Mouse (Mus musculus): ENCODE data around the gene 1700003E16Rik. TPM values are rescaled to one million over a fixed set of nuclear protein-coding genes. Genes with fewer than 3 reads are reported as not detected.

The 1700003E16Rik gene
- polyA plus RNA-seq, 1 experiment from 2014 or later, result 0.96 TPM

DNA sequence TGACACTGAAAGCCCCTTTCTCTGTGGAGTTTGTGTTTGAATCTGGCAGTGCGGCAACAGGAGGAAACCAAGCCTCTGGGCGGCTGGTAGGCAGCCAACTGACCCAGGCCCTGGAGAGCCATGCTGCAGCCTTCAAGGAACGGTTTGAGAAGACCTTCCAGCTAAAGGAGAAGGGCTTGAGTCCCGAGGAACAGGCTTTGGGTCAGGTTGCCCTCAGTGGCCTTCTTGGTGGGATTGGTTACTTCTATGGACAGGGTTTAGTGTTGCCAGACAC lies 39.1 kb upstream of the 1700003E16Rik start:
- Histone ChIP-seq H3K9me3 (ENCODE audit: control insufficient read depth, low read length) (no peaks in the 10 kb centered on the region), H3K27me3 (ENCODE audit: control insufficient read depth, insufficient read depth, low read length) (no peaks in the 10 kb centered on the region), H3K27ac (ENCODE audit: low read depth, low read length) (no peak overlapping the region), H3K36me3 (ENCODE audit: control insufficient read depth, insufficient read depth, low read length) (peaks cover 32% of the 10 kb centered on the region), H3K4me3 (ENCODE audit: low read length) (0 out of 2 replicates have a peak overlapping the region, but pooled peaks have one; percentile 4), H3K4me2 (replicated peaks; ENCODE audit: low read depth, low read length) (no peak overlapping the region), H3K9ac (ENCODE audit: low read depth, low read length) (0 out of 2 replicates have a peak overlapping the region, but pooled peaks have one; percentile 93), H3K4me1 (ENCODE audit: control insufficient read depth, insufficient read depth, low read length) (peaks cover 28% of the 10 kb centered on the region)
- ATAC-seq (ENCODE audit: low FRiP score, low TSS enrichment), result no peak
- WGBS, result 88% methylated on average over 4 of the region's 4 CpGs

DNA sequence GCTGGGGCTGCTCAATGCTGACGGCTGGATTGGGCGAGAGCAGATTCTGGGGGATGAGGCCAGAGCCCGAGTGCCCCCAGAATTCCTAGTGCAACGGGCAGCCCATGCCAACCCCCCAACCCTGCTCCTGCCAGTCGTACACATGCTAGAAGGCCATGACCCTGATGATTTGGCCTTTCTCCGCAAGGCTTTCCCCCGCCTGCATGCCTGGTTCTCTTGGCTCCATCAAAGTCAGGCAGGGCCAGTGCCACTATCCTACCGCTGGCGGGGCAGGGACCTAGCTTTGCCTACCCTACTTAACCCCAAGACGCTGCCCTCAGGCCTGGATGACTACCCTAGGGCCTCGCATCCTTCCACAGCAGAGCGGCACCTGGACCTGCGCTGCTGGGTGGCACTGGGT lies 38.6 kb upstream of the 1700003E16Rik start:
- Histone ChIP-seq H3K9me3 (ENCODE audit: control insufficient read depth, low read length) (no peaks in the 10 kb centered on the region), H3K4me2 (replicated peaks; ENCODE audit: low read depth, low read length) (no peak overlapping the region), H3K9ac (ENCODE audit: low read depth, low read length) (no peak overlapping the region), H3K27me3 (ENCODE audit: control insufficient read depth, insufficient read depth, low read length) (no peaks in the 10 kb centered on the region), H3K4me1 (ENCODE audit: control insufficient read depth, insufficient read depth, low read length) (peaks cover 33% of the 10 kb centered on the region), H3K27ac (ENCODE audit: low read depth, low read length) (no peak overlapping the region), H3K36me3 (ENCODE audit: control insufficient read depth, insufficient read depth, low read length) (peaks cover 32% of the 10 kb centered on the region), H3K4me3 (ENCODE audit: low read length) (no peak overlapping the region)
- no peak for ATAC-seq (ENCODE audit: low FRiP score, low TSS enrichment)
- 85% methylated on average over 13 of the region's 13 CpGs for WGBS

DNA sequence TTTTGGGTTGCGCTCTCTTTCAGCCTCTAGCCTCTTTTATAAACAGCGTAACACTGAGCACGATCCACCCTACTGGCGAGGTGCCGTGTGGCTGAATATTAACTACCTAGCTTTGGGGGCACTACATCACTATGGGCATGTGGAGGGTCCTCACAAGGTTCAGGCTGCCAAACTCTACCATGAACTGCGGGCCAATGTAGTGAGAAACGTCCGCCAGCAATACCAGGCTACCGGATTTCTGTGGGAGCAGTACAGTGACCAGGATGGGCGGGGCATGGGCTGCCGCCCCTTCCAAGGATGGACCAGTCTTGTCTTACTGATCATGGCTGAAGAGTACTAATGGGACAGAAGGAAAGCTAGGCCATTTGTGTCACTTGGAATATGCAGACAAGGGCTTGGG lies 37.8 kb upstream of the 1700003E16Rik start:
- WGBS, result 83% methylated on average over 11 of the region's 11 CpGs
- Histone ChIP-seq H3K9ac (ENCODE audit: low read depth, low read length) (no peak overlapping the region), H3K9me3 (ENCODE audit: control insufficient read depth, low read length) (no peaks in the 10 kb centered on the region), H3K27ac (ENCODE audit: low read depth, low read length) (no peak overlapping the region), H3K4me1 (ENCODE audit: control insufficient read depth, insufficient read depth, low read length) (peaks cover 40% of the 10 kb centered on the region), H3K36me3 (ENCODE audit: control insufficient read depth, insufficient read depth, low read length) (peaks cover 32% of the 10 kb centered on the region), H3K4me2 (replicated peaks; ENCODE audit: low read depth, low read length) (no peak overlapping the region), H3K4me3 (ENCODE audit: low read length) (no peak overlapping the region), H3K27me3 (ENCODE audit: control insufficient read depth, insufficient read depth, low read length) (no peaks in the 10 kb centered on the region)
- no peak for ATAC-seq (ENCODE audit: low FRiP score, low TSS enrichment)

- 74% methylated on average over 14 of the region's 14 CpGs for WGBS
- H3K4me1 ChIP-seq (ENCODE audit: control insufficient read depth, insufficient read depth, low read length), result peaks cover 45% of the 10 kb centered on the region
- H3K27ac ChIP-seq (ENCODE audit: low read depth, low read length), result no peak overlapping the region
Measured at GRCm38 (mm10) chr6:83118825-83119733, 37.1 kb upstream of the 1700003E16Rik start.

GRCm38 (mm10) chr6:83119734-83120051 lies 36.5 kb upstream of the 1700003E16Rik start:
- H3K9ac ChIP-seq (ENCODE audit: low read depth, low read length), result 0 out of 2 replicates have a peak overlapping the region, but pooled peaks have one; percentile 76
- peak overlapping the region; percentile 68 for H3K4me2 ChIP-seq (replicated peaks; ENCODE audit: low read depth, low read length)
- H3K4me1 ChIP-seq (ENCODE audit: control insufficient read depth, insufficient read depth, low read length), result peaks cover 44% of the 10 kb centered on the region
- 0 out of 2 replicates have a peak overlapping the region, but pooled peaks have one; percentile 94 for H3K27ac ChIP-seq (ENCODE audit: low read depth, low read length)
- no peaks in the 10 kb centered on the region for H3K9me3 ChIP-seq (ENCODE audit: control insufficient read depth, low read length)
- peak overlapping the region; percentile 70; the same call in 1 of the 2 replicates for H3K4me3 ChIP-seq (ENCODE audit: low read length)
- 79% methylated on average over 7 of the region's 7 CpGs for WGBS
- no peak for ATAC-seq (ENCODE audit: low FRiP score, low TSS enrichment)
- peaks cover 32% of the 10 kb centered on the region for H3K36me3 ChIP-seq (ENCODE audit: control insufficient read depth, insufficient read depth, low read length)
- no peaks in the 10 kb centered on the region for H3K27me3 ChIP-seq (ENCODE audit: control insufficient read depth, insufficient read depth, low read length)

More at GRCm38 (mm10) chr6:83118825-83119733, 37.1 kb upstream of the 1700003E16Rik start:
- Histone ChIP-seq H3K4me3 (ENCODE audit: low read length) (no peak overlapping the region), H3K9me3 (ENCODE audit: control insufficient read depth, low read length) (no peaks in the 10 kb centered on the region), H3K9ac (ENCODE audit: low read depth, low read length) (peak overlapping the region; percentile 34; the same call in 1 of the 2 replicates), H3K27me3 (ENCODE audit: control insufficient read depth, insufficient read depth, low read length) (no peaks in the 10 kb centered on the region), H3K36me3 (ENCODE audit: control insufficient read depth, insufficient read depth, low read length) (peaks cover 32% of the 10 kb centered on the region), H3K4me2 (replicated peaks; ENCODE audit: low read depth, low read length) (peak overlapping the region; percentile 68; the same call in 1 of the 2 replicates)
- no peak for ATAC-seq (ENCODE audit: low FRiP score, low TSS enrichment)

GRCm38 (mm10) chr6:83120930-83121862 lies 35.0 kb upstream of the 1700003E16Rik start, which contains the start of gene Wbp1:
Gene Wbp1 (minus strand): TSS chr6:83121559.
- under 1% methylated on average over 38 of the region's 38 CpGs for WGBS
- Histone ChIP-seq H3K27me3 (ENCODE audit: control insufficient read depth, insufficient read depth, low read length) (no peaks in the 10 kb centered on the region), H3K4me3 (ENCODE audit: low read length) (peak within 1 kb of the TSS; percentile 70), H3K9me3 (ENCODE audit: control insufficient read depth, low read length) (no peaks in the 10 kb centered on the region), H3K36me3 (ENCODE audit: control insufficient read depth, insufficient read depth, low read length) (peaks cover 32% of the 10 kb centered on the region), H3K4me1 (ENCODE audit: control insufficient read depth, insufficient read depth, low read length) (peaks cover 42% of the 10 kb centered on the region), H3K4me2 (replicated peaks; ENCODE audit: low read depth, low read length) (peak within 1 kb of the TSS; percentile 75), H3K9ac (ENCODE audit: low read depth, low read length) (peak within 1 kb of the TSS; percentile 77), H3K27ac (ENCODE audit: low read depth, low read length) (peak within 1 kb of the TSS; percentile 98)
- ATAC-seq (ENCODE audit: low FRiP score, low TSS enrichment), result peak; percentile 93

DNA sequence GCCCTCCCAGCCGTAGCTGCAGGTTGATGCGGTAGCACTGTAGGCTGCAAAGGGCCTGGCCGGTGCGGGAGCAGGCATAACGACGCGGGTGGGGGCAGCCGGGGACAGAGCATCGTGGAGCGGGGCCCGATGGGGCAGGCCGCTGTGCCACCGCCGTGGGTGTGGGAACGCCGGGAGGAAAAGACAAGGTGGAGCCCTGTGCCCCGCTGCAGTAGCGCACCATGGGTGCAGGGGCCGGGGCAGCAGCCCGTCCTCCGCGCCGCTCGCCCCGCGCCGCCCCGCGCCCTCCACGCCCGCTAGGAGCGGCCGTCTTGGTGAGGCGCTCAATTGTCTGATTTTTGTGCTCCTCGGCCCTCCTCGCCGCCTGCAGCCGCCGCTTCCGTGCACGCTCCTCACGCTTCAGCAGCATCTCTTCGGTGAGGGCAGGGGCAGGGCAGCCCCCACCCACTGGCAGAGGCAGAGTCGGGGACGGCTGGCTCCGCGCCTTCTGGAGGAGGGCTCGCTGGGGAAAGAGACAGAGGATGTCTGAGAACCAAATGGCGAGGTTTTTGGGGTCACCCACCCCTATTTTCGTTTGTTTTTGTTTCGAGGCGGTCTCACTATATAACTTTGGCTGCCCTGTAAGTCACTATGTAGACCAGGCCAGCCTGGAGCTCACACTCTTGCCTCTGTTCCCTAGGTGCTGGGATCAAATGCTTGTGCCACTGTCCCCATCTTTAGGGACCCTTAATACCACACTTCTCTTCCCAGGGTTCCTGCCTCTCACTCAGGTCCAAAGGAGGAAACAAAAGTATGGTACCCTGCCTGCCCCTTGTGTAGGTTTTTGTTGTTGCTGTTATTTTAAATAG lies 34.1 kb upstream of the 1700003E16Rik start:
- Histone ChIP-seq H3K4me2 (replicated peaks; ENCODE audit: low read depth, low read length) (peak overlapping the region; percentile 75), H3K36me3 (ENCODE audit: control insufficient read depth, insufficient read depth, low read length) (peaks cover 27% of the 10 kb centered on the region), H3K27me3 (ENCODE audit: control insufficient read depth, insufficient read depth, low read length) (no peaks in the 10 kb centered on the region), H3K9ac (ENCODE audit: low read depth, low read length) (peak overlapping the region; percentile 77), H3K9me3 (ENCODE audit: control insufficient read depth, low read length) (no peaks in the 10 kb centered on the region), H3K27ac (ENCODE audit: low read depth, low read length) (peak overlapping the region; percentile 98), H3K4me3 (ENCODE audit: low read length) (peak overlapping the region; percentile 65), H3K4me1 (ENCODE audit: control insufficient read depth, insufficient read depth, low read length) (peaks cover 34% of the 10 kb centered on the region)
- ATAC-seq (ENCODE audit: low FRiP score, low TSS enrichment), result peak; percentile 17
- under 1% methylated on average over 40 of the region's 52 CpGs for WGBS

DNA sequence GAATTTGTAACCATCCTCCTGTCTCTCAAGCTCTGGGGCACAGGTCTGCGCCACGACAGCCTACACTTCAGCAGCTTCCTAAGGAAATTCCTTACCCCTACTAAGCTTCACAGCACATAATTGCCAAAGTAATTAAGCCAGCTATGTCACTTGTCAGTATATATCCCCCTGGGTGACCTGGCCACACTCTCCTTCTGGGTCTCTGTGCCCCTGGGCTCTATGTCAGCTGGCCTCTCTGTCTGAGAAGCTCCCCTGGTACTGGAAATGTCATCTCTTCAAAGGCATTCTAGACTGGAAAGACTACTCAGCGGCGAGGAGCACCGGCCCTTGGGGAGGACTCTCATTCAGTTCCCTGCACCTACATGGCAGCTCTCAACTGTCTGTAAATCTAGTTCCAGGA lies 33.2 kb upstream of the 1700003E16Rik start:
- H3K27me3 ChIP-seq (ENCODE audit: control insufficient read depth, insufficient read depth, low read length), result no peaks in the 10 kb centered on the region
- H3K4me3 ChIP-seq (ENCODE audit: low read length), result peak overlapping the region; percentile 65; the same call in 1 of the 2 replicates
- ATAC-seq (ENCODE audit: low FRiP score, low TSS enrichment), result no peak
- peaks cover 18% of the 10 kb centered on the region; the same call in 1 of the 2 replicates for H3K36me3 ChIP-seq (ENCODE audit: control insufficient read depth, insufficient read depth, low read length)
- H3K4me2 ChIP-seq (replicated peaks; ENCODE audit: low read depth, low read length), result peak overlapping the region; percentile 75
- H3K4me1 ChIP-seq (ENCODE audit: control insufficient read depth, insufficient read depth, low read length), result peaks cover 34% of the 10 kb centered on the region
- H3K9me3 ChIP-seq (ENCODE audit: control insufficient read depth, low read length), result no peaks in the 10 kb centered on the region
- peak overlapping the region; percentile 98; the same call in 1 of the 2 replicates for H3K27ac ChIP-seq (ENCODE audit: low read depth, low read length)
- peak overlapping the region; percentile 18; the same call in 1 of the 2 replicates for H3K9ac ChIP-seq (ENCODE audit: low read depth, low read length)
- 78% methylated on average over 5 of the region's 5 CpGs for WGBS
